Mouse (Mus musculus) hindbrain, embryonic 16.5 days (tissue): ENCODE measurements around the gene Trir. TPM values are rescaled to one million over a fixed set of nuclear protein-coding genes. Genes with fewer than 3 reads are reported as not detected.
A peak's percentile ranks its signal among the peaks of the same experiment; 100 is the strongest.

ENCODE experiments used
- ATAC-seq: fragments of 200-750 bp; cut with Nextera tagmentation; 2 replicates; pipeline ENCODE4 v1.8.0; 2017; ENCODE audit warnings: moderate TSS enrichment, moderate library complexity
- H3K27ac ChIP-seq: fragments of 300-500 bp; sonication (generic); 2 replicates; pipeline ENCODE4 v1.5.1; 2014; ENCODE audit warnings: low read depth, mild to moderate bottlenecking, control low read depth, low read length, moderate library complexity
- H3K27me3 ChIP-seq: fragments of 300-500 bp; sonication (generic); replicated peaks from 2 replicates; pipeline ENCODE4 v1.6.1; 2014; ENCODE audit warnings: low read length; ENCODE audit not compliant: control insufficient read depth, insufficient read depth
- H3K36me3 ChIP-seq: fragments of 300-500 bp; sonication (generic); 2 replicates; pipeline ENCODE4 v1.6.1; 2014; ENCODE audit warnings: mild to moderate bottlenecking, low read length, moderate library complexity, mixed read lengths; ENCODE audit not compliant: control insufficient read depth, insufficient read depth
- H3K4me1 ChIP-seq: fragments of 300-500 bp; sonication (generic); 2 replicates; pipeline ENCODE4 v1.6.1; 2014; ENCODE audit warnings: low read depth, low read length; ENCODE audit not compliant: control insufficient read depth, insufficient read depth
- H3K4me2 ChIP-seq: fragments of 300-500 bp; sonication (generic); 2 replicates; pipeline ENCODE4 v1.6.1; 2014; ENCODE audit warnings: mild to moderate bottlenecking, low read length, control low read depth, moderate library complexity
- H3K4me3 ChIP-seq: fragments of 300-500 bp; sonication (generic); 2 replicates; pipeline ENCODE4 v1.5.1; 2014; ENCODE audit warnings: mild to moderate bottlenecking, low read length, control low read depth, moderate library complexity
- H3K9ac ChIP-seq: fragments of 300-500 bp; sonication (generic); 2 replicates; pipeline ENCODE4 v1.6.1; 2014; ENCODE audit warnings: low read depth, mild to moderate bottlenecking, control low read depth, low read length, moderate library complexity
- H3K9me3 ChIP-seq: fragments of 300-500 bp; sonication (generic); 2 replicates; pipeline ENCODE4 v1.6.1; 2014; ENCODE audit warnings: mild to moderate bottlenecking, low read length, moderate library complexity; ENCODE audit not compliant: control insufficient read depth
- WGBS: fragments of 180-500 bp; shearing (Covaris S2); extraction: QIAGEN DNeasy Blood & Tissue Kit; methylation state at CpG from one replicate; pipeline ENCODE4 v1.1.7; 2014; 5-methylcytosine and 5-hydroxymethylcytosine counted together
- polyA plus RNA-seq: library from polyadenylated mRNA; unstranded; fragments of >200 nt; fragmentation: Nextera tagmentation; extraction: Ambion mirVana; gene quantifications from 2 replicates; pipeline ENCODE4 v1.2.1, GENCODE M21; 2015

Gene Trir
- polyA plus RNA-seq: 100 and 110 TPM in 2 replicates

DNA sequence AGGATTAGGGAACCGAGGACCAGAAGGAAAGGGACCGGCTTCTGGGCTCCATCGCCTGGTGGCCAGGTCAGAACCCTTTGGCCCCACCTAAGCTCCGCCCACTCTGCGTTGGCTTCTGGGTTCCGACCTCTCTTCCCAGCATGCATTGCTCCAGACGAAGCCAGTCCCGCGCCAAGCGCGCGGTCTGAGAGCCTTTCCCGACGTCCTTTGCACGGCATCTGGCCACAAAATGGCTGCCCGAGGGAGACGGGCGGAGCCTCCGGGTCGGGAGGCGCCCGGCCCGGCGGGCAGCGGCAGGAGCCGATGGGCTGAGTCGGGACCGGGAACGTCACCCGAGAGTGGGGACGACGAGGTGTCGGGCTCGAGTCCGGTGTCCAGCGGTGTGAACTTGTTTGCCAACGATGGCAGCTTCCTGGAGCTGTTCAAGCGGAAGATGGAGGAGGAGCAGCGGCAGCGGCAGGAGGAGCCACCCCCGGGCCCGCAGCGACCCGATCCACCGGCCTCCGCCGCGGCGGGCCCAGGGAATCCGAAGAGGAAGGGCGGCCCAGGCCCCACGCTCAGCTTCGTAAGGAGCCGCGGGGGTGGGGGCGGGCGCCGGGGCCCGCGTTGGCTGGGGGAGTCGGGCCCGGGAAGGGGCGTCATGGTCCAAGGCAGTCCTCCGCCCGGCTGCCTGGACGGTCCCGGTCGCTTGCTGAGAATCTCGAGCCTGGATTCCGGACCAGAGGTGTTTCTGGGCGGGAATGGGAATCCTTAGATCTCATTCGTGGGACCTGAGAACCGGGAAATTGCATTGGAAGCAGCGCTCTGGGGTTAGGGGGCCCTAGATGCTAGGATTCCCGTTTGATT lies at the start of gene Trir:
Gene Trir (plus strand): TSS at position 154 of the 846 bp plus-strand sequence.
- WGBS: 0% methylated on average over 72 of the region's 75 CpGs
- Histone ChIP-seq H3K4me2 (peak within 1 kb of the TSS; percentile 95), H3K9ac (peak within 1 kb of the TSS; percentile 100), H3K4me1 (peaks cover 34% of the 10 kb centered on the region), H3K36me3 (peaks cover 21% of the 10 kb centered on the region), H3K27ac (peak within 1 kb of the TSS; percentile 95), H3K4me3 (peak within 1 kb of the TSS; percentile 100), H3K27me3 (no peaks in the 10 kb centered on the region), H3K9me3 (no peaks in the 10 kb centered on the region)
- peak; percentile 81 for ATAC-seq

DNA sequence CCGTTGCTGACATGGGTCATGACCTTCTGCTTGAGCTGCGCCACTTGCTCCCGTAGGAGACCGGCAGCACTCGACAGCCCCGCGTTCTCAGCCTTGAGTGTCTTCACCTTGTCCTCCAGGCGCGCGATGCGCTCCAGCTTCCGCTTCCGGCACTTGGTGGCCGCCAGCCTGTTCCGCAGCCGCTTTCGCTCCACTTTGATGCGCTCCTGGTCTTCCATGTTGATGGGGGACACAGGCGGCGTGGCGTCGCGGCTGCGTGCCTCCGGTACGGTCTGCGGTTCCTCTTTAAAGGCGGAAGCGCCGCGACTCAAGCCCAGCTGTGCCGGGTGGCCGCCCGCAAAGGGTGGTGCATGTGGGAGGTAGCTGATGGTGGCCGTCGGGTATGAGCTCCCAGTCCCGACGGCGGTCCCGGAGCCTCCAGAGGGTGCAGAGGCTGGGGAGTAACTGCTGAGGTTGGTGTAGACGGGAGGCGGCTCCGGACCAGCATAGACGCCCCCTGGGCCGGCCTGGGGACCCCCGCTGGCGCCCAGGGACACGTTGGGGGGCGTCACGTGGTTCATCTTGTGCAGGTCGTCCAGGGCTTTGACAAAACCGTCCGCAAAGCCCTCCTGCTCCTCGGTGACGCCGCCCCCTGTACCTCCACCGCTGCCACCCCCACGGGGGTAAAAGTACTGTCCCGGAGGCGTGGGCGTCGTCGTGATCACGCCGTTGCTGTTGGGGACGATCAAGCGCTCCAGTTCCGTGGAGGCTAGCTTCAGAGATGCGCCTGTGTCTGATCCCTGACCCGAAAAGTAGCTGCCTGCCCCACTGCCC lies 49.0 kb upstream of the Trir start:
- H3K27ac ChIP-seq: peak overlapping the region; percentile 57
- H3K27me3 ChIP-seq: peaks cover 5% of the 10 kb centered on the region; the same call in 1 of the 2 replicates
- H3K9me3 ChIP-seq: no peaks in the 10 kb centered on the region
- peaks cover 54% of the 10 kb centered on the region for H3K4me1 ChIP-seq
- 0 out of 2 replicates have a peak, but pooled peaks cover 8% of the 10 kb centered on the region for H3K36me3 ChIP-seq
- H3K4me3 ChIP-seq: peak overlapping the region; percentile 56
- peak overlapping the region; percentile 66 for H3K9ac ChIP-seq
- peak overlapping the region; percentile 99 for H3K4me2 ChIP-seq
- 1% methylated on average over 66 of the region's 70 CpGs for WGBS
- no peak for ATAC-seq

DNA sequence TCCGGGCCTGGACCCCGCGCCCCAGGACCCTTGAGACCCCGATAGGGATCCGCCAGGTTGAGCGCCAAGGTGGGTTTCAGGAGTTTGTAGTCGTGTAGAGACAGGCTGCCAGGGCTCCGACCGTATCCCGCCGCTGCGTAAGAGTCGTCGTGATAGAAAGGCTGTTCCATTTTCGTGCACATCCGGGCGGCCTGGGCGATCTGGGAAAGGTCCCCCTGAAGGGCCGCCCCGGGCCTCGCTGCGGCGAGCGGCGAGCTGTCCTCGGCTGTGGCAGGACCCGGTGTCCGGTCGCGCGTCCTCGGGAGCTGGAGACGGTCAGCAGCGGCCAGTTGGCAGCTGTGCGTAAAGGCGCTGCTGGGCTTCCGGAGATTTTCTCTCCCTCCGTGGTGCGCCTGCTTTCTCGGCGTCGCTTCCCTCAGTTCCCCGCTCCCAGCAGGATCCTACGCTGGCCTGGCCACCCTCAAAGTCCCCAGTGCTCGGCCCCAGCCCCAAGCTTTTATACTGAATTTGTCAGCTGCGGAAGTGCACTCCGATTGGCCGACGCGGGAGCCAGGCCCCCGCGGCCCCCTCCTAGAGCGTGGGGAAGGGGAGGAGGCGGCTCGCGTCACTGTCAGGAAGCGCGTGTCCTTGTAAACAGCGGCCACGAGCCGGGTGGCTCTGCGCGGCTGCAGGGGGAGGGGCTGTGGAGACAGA lies 48.2 kb upstream of the Trir start, which contains the start of gene Junb:
Gene Junb (minus strand): TSS at position 471 of the 693 bp plus-strand sequence.
- peak within 1 kb of the TSS; percentile 66 for H3K9ac ChIP-seq
- H3K27me3 ChIP-seq: peaks cover 5% of the 10 kb centered on the region; the same call in 1 of the 2 replicates
- peak; percentile 62 for ATAC-seq
- peak within 1 kb of the TSS; percentile 64 for H3K27ac ChIP-seq
- no peaks in the 10 kb centered on the region for H3K9me3 ChIP-seq
- 0 out of 2 replicates have a peak, but pooled peaks cover 7% of the 10 kb centered on the region for H3K36me3 ChIP-seq
- peak within 1 kb of the TSS; percentile 56 for H3K4me3 ChIP-seq
- H3K4me1 ChIP-seq: peaks cover 54% of the 10 kb centered on the region
- H3K4me2 ChIP-seq: peak within 1 kb of the TSS; percentile 99
- WGBS: under 1% methylated on average over 61 of the region's 63 CpGs

DNA sequence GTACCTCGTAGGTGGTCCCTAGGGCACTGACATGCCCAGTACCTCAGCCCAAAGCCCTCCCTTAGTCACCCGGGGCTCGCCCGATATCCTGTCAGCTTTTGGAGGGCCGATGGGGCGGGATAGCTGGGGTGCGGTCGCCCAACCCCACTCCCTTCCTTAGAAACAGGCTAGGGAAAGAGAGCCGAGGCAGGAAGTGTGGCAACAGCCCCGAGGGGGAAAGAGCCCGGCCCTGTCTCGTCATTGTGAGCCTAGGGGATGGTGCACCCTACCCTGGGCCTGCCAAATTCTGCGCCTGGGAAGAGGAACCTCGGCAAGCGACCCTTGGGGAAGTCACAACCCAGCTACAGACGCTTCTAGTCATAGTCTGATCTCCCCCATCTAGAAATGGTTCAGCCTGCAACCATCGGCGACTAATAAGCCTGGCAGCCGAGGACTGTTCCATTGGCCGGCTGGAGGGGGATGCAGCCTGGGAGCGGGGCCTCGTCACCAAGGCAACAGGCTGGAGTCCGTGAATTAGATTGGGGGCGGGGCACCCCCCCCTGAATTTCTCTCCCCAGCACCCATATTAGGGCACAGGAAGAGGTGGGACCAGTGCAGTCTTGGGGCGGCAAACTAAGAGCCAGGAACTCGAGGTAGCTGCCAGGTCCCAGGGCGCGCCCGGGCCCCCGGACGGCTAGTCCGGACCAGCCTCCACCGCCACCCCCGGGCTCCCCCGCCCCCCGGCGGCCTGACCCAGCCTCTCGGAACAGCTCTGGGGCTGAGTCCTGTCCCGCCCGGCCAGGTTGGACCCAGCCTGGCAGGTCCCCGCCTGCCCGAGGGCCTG lies 46.8 kb upstream of the Trir start:
- 2% methylated on average over 31 of the region's 42 CpGs for WGBS
- Histone ChIP-seq H3K4me1 (peaks cover 57% of the 10 kb centered on the region), H3K4me3 (peak overlapping the region; percentile 42), H3K4me2 (peak overlapping the region; percentile 99), H3K27me3 (peaks cover 5% of the 10 kb centered on the region), H3K27ac (peak overlapping the region; percentile 64), H3K36me3 (no peaks in the 10 kb centered on the region), H3K9ac (peak overlapping the region; percentile 62), H3K9me3 (no peaks in the 10 kb centered on the region)
- ATAC-seq: peak; percentile 37

DNA sequence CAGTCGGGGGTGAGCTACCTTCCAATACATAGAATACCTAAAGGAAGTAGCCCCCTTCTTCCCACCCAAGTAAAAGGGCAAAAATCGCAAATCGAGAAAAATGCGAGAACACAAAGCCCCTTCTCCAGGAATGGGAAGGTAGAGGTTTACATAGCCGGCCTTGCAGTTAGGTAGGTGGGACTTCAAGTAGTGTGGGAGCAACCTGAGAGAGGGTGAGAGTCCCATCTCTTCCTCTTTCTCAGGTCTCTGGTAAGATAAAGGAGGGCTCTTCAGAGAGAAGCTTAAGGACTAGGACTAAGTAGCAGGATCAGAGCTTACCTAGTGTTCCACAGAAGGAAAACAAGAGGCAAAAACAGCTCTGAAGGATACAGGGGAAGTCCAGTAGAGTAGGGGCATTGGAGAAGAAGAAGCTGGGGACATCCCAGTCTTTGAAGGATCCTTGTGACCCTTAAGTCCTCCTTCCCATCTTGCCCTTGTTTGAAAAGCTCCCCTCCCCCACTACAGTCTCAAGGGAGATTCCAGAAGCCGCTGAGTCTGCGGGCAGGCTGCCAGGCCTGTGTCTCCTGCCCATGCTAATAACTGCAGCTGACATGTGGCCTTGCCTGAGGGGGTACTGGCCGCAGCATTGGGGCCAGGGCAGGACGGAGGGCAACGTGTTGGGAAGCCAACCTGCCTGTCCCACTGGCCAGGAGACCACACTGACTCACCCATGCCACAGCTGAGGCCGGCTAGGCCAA lies 45.8 kb upstream of the Trir start:
- Histone ChIP-seq H3K4me1 (peaks cover 59% of the 10 kb centered on the region), H3K36me3 (no peaks in the 10 kb centered on the region), H3K27me3 (peaks cover 5% of the 10 kb centered on the region), H3K9ac (0 out of 2 replicates have a peak overlapping the region, but pooled peaks have one; percentile 8), H3K9me3 (no peaks in the 10 kb centered on the region), H3K27ac (peak overlapping the region; percentile 1; the same call in 1 of the 2 replicates), H3K4me2 (peak overlapping the region; percentile 6; the same call in 1 of the 2 replicates), H3K4me3 (no peak overlapping the region)
- no peak for ATAC-seq
- 31% methylated on average over 11 of the region's 11 CpGs for WGBS

DNA sequence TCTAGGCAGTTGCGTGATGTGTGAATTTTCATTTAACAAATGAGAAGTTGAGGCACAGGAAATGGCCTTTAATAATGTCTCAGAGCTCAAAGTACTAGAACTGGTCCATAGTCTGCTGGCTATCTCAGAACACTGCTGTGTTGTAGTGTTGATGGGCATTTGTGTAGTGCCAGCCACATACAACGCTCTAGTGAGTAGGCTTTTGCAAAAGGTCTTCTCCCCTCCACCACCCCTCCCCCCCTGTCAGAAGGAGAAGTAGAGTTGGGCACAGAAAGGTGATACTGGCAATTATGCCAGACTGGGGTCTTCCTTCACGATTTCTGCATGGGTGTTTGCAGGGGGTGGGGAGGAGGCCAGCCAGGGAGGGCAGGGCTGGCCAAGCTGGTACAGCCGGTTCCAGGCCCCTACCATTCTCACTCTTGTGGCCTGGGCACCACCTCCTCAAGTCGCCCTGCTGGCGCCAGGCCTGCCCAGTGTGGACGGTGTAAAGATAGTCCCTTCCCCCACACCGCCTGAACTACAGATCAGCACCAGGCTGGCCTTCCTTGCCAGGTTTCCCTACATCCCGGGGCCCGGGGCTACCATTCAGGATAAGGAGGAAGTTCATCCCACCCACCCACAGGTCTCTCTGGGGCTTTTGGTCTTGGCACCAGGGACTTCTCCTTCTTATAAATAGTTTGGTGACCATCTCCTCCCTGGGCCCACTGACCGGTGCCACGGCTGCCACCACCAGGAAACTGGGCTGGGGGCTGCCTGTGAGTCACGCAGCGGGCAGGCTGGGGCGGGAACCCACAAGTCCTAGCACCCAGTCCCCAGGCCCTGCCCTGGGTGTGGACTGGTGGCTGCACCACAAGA lies 44.8 kb upstream of the Trir start:
- H3K4me1 ChIP-seq: peaks cover 50% of the 10 kb centered on the region
- ATAC-seq: no peak
- no peak overlapping the region for H3K4me3 ChIP-seq
- 78% methylated on average over 15 of the region's 15 CpGs for WGBS
- H3K9ac ChIP-seq: no peak overlapping the region
- H3K36me3 ChIP-seq: no peaks in the 10 kb centered on the region
- no peak overlapping the region for H3K27ac ChIP-seq
- no peaks in the 10 kb centered on the region for H3K9me3 ChIP-seq
- no peak overlapping the region for H3K4me2 ChIP-seq
- H3K27me3 ChIP-seq: peaks cover 5% of the 10 kb centered on the region

DNA sequence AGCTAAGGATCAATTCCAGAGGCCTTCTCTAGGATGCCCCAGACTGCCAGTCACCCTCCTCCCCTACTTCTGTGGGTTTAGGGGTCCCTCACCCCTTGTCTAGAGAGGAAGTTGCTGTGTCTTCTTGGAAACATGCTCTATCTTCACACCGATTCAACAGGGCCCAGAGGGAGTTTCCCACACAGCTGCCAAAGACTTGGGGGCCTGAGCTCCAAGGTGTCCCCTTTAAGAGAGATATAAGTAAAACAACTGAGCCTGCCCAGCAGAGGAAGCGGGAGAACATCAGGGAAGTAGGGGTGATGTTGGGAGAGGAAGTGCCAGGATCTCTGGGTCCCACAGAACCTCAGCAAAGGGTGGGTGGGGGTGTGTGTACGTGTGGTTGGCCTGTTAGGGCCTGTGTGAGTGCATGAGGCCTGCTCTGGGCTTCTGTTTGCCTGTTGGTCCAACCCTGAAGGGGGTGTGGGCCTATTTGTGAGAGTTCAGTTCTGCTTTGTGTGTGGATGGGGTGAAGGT lies 44.1 kb upstream of the Trir start:
- Histone ChIP-seq H3K36me3 (no peaks in the 10 kb centered on the region), H3K4me3 (no peak overlapping the region), H3K9ac (no peak overlapping the region), H3K4me2 (no peak overlapping the region), H3K4me1 (peaks cover 44% of the 10 kb centered on the region), H3K27ac (no peak overlapping the region), H3K9me3 (no peaks in the 10 kb centered on the region), H3K27me3 (peaks cover 4% of the 10 kb centered on the region; the same call in 1 of the 2 replicates)
- WGBS: 64% methylated on average over 3 of the region's 3 CpGs
- no peak for ATAC-seq
